Mouse (Mus musculus): ENCODE results near the gene Tigd4. TPM values are rescaled to one million over a fixed set of nuclear protein-coding genes. Genes with fewer than 3 reads are reported as not detected.

Tigd4 gene
- polyA plus RNA-seq, 1 experiment: 0.04 TPM

- WGBS: 6% methylated on average over 3 of the region's 3 CpGs
Observed at GRCm38 (mm10) chr3:84622026-84622425, 28.7 kb downstream of the Tigd4 start.

GRCm38 (mm10) chr3:84631586-84631985 is 38.2 kb downstream of the Tigd4 start:
- H3K27ac ChIP-seq (ENCODE audit: insufficient read depth, low read depth, low read length): no peak overlapping the region
- H3K27me3 ChIP-seq (ENCODE audit: control insufficient read depth, insufficient read depth, low read length): no peaks in the 10 kb centered on the region
- H3K4me3 ChIP-seq (ENCODE audit: low read depth, low read length): no peak overlapping the region
- peaks cover 2% of the 10 kb centered on the region; the same call in 1 of the 2 replicates for H3K4me1 ChIP-seq (ENCODE audit: control insufficient read depth, insufficient read depth, insufficient read length, low read length)
- 95% methylated on average over 9 of the region's 9 CpGs for WGBS
- H3K36me3 ChIP-seq (ENCODE audit: control insufficient read depth, insufficient read depth, low read length): no peaks in the 10 kb centered on the region
- no peak for TF ChIP-seq CTCF (IDR thresholded peaks at IDR 0.05; ENCODE audit: extremely low read depth, insufficient read length, insufficient replicate concordance, low read depth, low read length)

More at GRCm38 (mm10) chr3:84622026-84622425, 28.7 kb downstream of the Tigd4 start:
- H3K27me3 ChIP-seq (ENCODE audit: control insufficient read depth, insufficient read depth, low read length): no peaks in the 10 kb centered on the region
- H3K4me1 ChIP-seq (ENCODE audit: control insufficient read depth, insufficient read depth, insufficient read length, low read length): peaks cover 4% of the 10 kb centered on the region; the same call in 1 of the 2 replicates
- H3K27ac ChIP-seq (ENCODE audit: insufficient read depth, low read depth, low read length): no peak overlapping the region
- TF ChIP-seq POLR2A (IDR thresholded peaks at IDR 0.05; ENCODE audit: low read depth, low read length): no peak
- TF ChIP-seq CTCF (IDR thresholded peaks at IDR 0.05; ENCODE audit: extremely low read depth, insufficient read length, insufficient replicate concordance, low read depth, low read length): no peak
- no peak overlapping the region for H3K4me3 ChIP-seq (ENCODE audit: low read depth, low read length)
- H3K36me3 ChIP-seq (ENCODE audit: control insufficient read depth, insufficient read depth, low read length): no peaks in the 10 kb centered on the region

DNA sequence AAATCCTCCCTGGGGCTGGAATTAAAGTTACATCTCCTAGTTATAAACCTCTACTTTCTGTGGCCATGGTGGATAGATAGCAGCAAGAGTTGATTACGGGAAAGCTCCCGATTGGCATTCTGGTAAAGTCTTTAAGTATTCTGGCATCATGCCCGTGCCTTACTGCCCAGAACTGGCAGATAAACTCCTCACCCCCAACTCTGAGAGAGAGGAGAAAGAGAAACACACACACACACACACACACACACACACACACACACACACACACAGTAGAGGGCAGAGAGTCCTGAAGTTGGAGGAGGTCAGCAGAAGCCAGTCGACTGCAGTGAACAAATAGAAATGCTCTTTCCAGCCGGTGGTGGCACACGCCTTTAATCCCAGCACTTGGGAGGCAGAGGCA is 43.7 kb downstream of the Tigd4 start:
- Histone ChIP-seq H3K4me1 (ENCODE audit: control insufficient read depth, insufficient read depth, insufficient read length, low read length) (peaks cover 17% of the 10 kb centered on the region), H3K36me3 (ENCODE audit: control insufficient read depth, insufficient read depth, low read length) (no peaks in the 10 kb centered on the region), H3K4me3 (ENCODE audit: low read depth, low read length) (no peak overlapping the region), H3K27ac (ENCODE audit: insufficient read depth, low read depth, low read length) (peak overlapping the region; percentile 76), H3K27me3 (ENCODE audit: control insufficient read depth, insufficient read depth, low read length) (no peaks in the 10 kb centered on the region)
- TF ChIP-seq POLR2A (IDR thresholded peaks at IDR 0.05; ENCODE audit: low read depth, low read length) (no peak), CTCF (IDR thresholded peaks at IDR 0.05; ENCODE audit: extremely low read depth, insufficient read length, insufficient replicate concordance, low read depth, low read length) (no peak)
- 20% methylated on average over 6 of the region's 6 CpGs for WGBS

DNA sequence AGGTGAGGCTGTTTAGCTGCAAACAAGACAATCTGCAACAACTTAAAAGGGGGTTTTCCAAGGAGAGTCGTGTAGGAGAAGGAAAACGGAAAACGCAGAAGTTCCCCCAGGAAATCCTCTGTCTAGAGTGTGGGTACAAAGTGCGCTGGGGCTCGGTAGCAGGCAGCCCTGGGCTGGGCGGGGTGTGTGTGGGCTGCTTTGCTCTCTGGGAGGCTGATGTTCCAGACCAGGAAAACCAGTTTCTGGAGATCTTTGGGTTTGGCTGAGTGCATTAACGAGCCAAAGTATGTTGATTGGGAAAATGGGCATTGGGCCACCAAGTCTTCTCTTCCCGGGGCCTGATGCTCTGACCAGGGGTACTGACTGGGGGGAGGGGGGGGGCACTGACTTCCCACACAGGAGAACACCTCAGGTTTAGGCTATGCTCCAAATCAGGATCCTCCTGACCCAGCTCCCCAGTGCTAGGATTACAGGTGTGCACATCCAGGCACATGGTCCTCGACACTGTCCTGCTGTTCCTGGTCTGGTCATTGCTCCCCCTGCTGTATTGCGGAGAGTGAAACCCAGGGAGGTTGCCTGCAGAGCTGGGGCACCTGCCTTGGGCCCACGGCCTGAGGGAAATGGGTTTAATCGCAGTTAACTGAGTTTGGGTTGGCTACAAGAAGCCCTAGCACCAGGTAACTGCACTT is 44.7 kb downstream of the Tigd4 start:
- Histone ChIP-seq H3K27ac (ENCODE audit: insufficient read depth, low read depth, low read length) (peak overlapping the region; percentile 98), H3K27me3 (ENCODE audit: control insufficient read depth, insufficient read depth, low read length) (no peaks in the 10 kb centered on the region), H3K36me3 (ENCODE audit: control insufficient read depth, insufficient read depth, low read length) (no peaks in the 10 kb centered on the region), H3K4me3 (ENCODE audit: low read depth, low read length) (no peak overlapping the region), H3K4me1 (ENCODE audit: control insufficient read depth, insufficient read depth, insufficient read length, low read length) (peaks cover 17% of the 10 kb centered on the region)
- 20% methylated on average over 12 of the region's 12 CpGs for WGBS
- TF ChIP-seq POLR2A (IDR thresholded peaks at IDR 0.05; ENCODE audit: low read depth, low read length) (no peak), CTCF (IDR thresholded peaks at IDR 0.05; ENCODE audit: extremely low read depth, insufficient read length, insufficient replicate concordance, low read depth, low read length) (no peak)

DNA sequence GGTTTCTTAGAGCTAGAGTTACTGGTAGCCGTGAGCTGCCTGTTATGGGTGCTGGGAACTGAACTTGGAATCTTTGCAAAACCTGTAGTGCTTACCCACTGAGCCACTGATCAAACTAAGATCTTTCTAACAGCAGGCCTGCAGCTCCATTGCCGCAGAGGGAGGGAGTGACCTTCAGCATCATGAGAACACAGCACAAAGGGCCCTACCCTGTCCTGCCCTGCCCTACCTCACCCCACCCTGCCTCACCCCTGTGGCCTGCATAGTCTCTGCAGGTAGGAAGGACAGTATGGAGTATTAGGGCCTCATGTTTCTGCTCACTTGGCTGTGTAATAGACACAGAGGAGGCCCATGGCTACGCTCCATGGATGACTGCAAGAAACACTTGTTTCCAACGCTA is 45.5 kb downstream of the Tigd4 start:
- peak overlapping the region; percentile 82 for H3K27ac ChIP-seq (ENCODE audit: insufficient read depth, low read depth, low read length)
- no peak for TF ChIP-seq CTCF (IDR thresholded peaks at IDR 0.05; ENCODE audit: extremely low read depth, insufficient read length, insufficient replicate concordance, low read depth, low read length)
- TF ChIP-seq POLR2A (IDR thresholded peaks at IDR 0.05; ENCODE audit: low read depth, low read length): no peak; the same call in 1 of the 2 replicates

DNA sequence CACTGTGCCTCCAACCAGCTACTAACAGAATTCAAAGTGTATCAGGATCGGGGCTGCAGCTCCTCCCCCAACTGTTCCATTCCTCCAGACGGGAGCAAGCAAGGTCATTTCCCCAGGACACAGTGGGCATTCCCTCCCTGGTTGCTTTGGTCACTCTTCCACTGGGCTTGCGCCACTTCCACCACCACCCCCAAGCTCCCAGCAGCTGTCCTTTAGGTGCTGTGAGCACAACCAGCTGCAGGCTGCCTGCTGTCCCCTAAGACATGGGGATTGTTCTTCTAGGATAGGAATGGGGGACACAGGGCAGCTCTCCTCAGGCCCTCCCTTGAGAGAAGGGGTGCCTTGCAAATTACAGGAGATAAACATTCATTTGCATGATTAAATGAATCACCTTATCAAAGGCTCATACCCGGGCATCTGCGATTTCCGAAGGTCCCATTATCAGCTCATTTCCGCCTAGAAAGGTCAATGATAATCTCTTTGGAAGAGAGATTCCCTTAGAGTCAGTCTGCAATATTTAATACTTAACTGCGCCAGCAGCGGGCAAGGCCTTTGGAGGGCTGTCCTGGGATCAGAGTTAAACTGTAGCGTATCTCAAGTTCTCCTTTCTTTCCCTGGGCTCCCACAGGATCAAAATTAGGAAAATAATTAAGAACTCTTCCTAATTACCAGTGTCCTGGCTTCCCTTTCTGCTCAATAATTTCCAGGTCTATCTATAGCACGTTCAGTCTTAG is 46.6 kb downstream of the Tigd4 start:
- 33% methylated on average over 11 of the region's 11 CpGs for WGBS
- H3K4me3 ChIP-seq (ENCODE audit: low read depth, low read length): no peak overlapping the region
- no peaks in the 10 kb centered on the region for H3K36me3 ChIP-seq (ENCODE audit: control insufficient read depth, insufficient read depth, low read length)
- no peaks in the 10 kb centered on the region for H3K27me3 ChIP-seq (ENCODE audit: control insufficient read depth, insufficient read depth, low read length)
- H3K27ac ChIP-seq (ENCODE audit: insufficient read depth, low read depth, low read length): peak overlapping the region; percentile 82
- TF ChIP-seq POLR2A (IDR thresholded peaks at IDR 0.05; ENCODE audit: low read depth, low read length) (no peak), CTCF (IDR thresholded peaks at IDR 0.05; ENCODE audit: extremely low read depth, insufficient read length, insufficient replicate concordance, low read depth, low read length) (no peak)
- H3K4me1 ChIP-seq (ENCODE audit: control insufficient read depth, insufficient read depth, insufficient read length, low read length): peaks cover 17% of the 10 kb centered on the region

More for the DNA sequence above, 45.5 kb downstream of the Tigd4 start:
- 43% methylated on average over 4 of the region's 4 CpGs for WGBS
- Histone ChIP-seq H3K27me3 (ENCODE audit: control insufficient read depth, insufficient read depth, low read length) (no peaks in the 10 kb centered on the region), H3K4me1 (ENCODE audit: control insufficient read depth, insufficient read depth, insufficient read length, low read length) (peaks cover 17% of the 10 kb centered on the region), H3K4me3 (ENCODE audit: low read depth, low read length) (no peak overlapping the region), H3K36me3 (ENCODE audit: control insufficient read depth, insufficient read depth, low read length) (no peaks in the 10 kb centered on the region)

GRCm38 (mm10) chr3:84640536-84640935 is 47.2 kb downstream of the Tigd4 start:
- Histone ChIP-seq H3K36me3 (ENCODE audit: control insufficient read depth, insufficient read depth, low read length) (no peaks in the 10 kb centered on the region), H3K4me3 (ENCODE audit: low read depth, low read length) (no peak overlapping the region), H3K27me3 (ENCODE audit: control insufficient read depth, insufficient read depth, low read length) (no peaks in the 10 kb centered on the region), H3K4me1 (ENCODE audit: control insufficient read depth, insufficient read depth, insufficient read length, low read length) (peaks cover 22% of the 10 kb centered on the region), H3K27ac (ENCODE audit: insufficient read depth, low read depth, low read length) (peak overlapping the region; percentile 18; the same call in 1 of the 2 replicates)
- 62% methylated on average over 6 of the region's 6 CpGs for WGBS
- no peak for TF ChIP-seq CTCF (IDR thresholded peaks at IDR 0.05; ENCODE audit: extremely low read depth, insufficient read length, insufficient replicate concordance, low read depth, low read length)
- no peak for TF ChIP-seq POLR2A (IDR thresholded peaks at IDR 0.05; ENCODE audit: low read depth, low read length)

Measured in small intestine, adult 2 months (tissue).